Mouse (Mus musculus) ES-CJ7 (cell line): ENCODE measurements around the gene Poldip3.
A peak's percentile ranks its signal among the peaks of the same experiment; 100 is the strongest.

Source experiments
- DNase-seq: peaks from one replicate; pipeline ENCODE4 v3.0.0; 2011; ENCODE audit warnings: low read depth, low spot score

The Poldip3 gene

DNA sequence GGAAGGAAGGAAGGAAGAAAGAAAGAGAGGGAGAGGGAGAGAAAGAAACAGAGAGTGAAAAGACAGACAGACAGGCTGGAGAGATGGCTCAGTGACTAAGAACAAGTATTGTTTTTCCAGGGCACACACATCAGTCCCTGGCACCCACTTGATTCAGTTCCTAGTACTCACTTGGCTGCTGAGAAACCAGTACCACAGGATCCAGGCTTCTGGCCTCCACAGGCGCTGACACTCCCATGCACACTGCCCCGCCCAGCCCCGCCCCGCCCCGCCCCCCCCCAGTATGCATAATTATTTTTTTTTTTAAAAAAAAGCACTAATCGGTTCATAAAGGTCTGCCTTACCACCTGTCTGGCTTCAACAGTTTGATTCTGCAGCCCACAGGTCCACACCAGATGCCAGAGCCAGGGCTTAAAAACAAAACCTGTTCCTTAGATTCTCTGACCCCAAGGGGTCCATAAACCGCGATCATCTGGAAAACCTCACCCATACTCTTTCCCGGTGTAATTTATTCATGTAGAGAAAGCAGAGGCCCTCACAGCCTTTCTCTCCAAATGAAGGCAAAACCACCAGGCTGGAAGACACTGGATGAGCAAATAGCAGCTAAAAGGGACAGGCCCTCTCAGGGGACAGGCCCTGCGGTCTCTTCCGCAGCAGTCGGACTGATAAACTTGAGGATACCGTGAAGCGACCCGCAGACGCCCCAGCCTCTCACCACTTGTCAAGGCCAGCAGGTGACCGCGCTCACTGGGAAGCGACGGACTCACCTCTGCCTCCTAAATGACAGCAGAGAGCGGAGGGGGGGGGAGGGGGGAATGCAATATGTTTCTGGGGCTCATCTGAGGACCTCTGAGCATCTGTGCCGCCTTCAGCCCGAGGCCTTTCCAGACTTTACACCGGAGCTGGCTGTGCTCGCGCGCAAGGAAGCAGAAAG is 60.4 kb downstream of the Poldip3 start:
- DNase-seq = no peak

DNA sequence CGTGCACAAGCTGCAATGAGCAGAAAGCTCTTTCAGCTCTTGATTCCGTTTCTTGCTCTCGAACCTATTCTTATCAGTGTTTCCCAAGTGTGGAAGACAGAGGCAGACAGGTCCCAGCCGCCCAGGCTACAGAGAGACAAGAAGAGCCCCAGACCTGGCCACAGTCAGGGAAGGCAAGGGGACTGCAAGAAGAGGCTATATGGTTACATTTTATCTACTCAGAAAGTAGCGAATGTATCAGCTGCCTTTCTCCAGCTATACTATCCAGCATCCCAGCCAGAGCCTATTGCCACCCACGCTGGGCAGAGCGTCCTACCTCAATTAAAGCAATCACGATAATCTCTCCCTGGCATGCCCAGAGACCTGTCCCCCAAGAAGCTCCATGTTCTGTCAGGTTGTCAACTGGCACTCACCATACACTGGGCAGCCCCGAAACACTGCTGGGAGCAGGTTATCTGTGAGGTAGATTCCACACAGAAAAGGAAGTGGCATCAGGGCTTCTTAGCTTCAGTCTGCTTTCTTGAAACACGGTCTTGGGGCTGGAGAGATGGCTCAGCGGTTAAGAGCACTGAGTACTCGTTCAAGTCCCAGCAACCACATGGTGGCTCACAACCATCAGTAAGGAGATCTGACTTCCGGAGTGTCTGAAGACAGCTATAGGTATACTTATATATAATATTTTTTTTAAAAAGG is 62.4 kb downstream of the Poldip3 start:
- DNase-seq = no peak

DNA sequence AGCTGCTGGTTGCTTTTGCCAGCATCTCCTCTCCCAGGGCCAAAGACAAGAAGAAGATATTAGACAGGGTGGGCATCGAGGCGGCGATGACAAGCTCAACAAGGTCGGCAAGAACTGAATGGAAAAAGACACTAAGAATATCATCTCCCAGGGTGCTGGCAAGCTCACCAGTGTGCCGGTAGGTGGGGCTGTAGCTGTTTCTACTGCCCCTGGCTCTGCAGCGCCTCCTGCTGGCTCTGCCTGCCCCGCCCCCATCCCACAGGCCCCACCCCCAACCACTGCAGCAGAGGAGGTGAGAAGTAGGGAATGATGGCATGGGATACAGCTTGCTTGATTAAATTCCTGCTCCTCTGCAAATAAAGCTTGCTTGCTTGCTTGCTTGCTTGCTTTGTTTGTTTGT is 63.3 kb downstream of the Poldip3 start:
- peak; percentile 79 for DNase-seq

DNA sequence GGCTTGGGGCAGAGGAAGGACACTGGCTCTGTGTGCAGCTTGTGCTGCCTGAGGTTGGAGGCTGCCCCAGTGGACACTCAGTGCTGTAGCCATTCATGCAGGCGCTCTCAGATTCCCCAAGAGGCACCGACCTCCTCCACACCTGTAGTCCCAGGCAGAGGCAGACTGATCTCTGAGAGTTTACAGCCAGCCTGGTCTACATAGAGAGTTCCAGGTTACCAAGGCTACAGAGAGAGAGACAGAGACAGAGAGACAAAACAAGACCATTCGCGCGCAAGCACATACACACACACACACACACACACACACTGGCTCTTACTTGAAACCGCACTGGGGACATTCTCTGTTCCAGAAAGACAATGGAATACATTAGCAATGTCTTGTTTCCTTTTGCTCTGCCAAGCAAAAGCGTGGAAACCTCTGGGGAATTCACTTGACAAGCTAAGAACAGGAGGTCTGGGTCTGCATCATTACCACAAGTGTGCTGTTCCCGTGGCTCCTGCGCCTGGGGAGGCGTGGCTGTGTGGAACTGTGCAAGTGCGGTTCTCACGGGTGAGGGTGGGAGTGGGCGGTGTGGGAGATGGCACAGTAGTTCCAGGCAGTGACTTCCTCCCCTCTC is 65.1 kb downstream of the Poldip3 start:
- no peak for DNase-seq

DNA sequence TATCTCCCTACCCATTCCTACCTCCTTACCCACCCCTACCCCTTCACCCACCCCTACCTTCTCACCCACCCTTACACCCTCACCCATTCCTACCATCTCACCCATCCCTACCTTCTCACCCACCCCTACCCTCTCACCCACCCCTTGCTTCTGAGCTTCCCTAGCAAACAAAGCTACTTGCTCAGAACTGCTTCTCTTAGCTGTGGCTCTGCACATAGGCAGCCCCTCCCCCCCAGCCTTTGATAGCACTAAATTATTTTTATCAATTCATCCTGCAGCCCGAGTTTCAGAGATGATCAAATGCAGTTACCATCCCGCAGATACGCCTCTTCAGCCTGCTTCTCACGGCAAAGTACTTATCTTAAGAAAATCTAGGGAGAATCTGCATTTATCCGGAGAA is 65.7 kb downstream of the Poldip3 start:
- no peak for DNase-seq
